8 mouse cellular contexts compared by ENCODE assay signal in the genomic region with DNA sequence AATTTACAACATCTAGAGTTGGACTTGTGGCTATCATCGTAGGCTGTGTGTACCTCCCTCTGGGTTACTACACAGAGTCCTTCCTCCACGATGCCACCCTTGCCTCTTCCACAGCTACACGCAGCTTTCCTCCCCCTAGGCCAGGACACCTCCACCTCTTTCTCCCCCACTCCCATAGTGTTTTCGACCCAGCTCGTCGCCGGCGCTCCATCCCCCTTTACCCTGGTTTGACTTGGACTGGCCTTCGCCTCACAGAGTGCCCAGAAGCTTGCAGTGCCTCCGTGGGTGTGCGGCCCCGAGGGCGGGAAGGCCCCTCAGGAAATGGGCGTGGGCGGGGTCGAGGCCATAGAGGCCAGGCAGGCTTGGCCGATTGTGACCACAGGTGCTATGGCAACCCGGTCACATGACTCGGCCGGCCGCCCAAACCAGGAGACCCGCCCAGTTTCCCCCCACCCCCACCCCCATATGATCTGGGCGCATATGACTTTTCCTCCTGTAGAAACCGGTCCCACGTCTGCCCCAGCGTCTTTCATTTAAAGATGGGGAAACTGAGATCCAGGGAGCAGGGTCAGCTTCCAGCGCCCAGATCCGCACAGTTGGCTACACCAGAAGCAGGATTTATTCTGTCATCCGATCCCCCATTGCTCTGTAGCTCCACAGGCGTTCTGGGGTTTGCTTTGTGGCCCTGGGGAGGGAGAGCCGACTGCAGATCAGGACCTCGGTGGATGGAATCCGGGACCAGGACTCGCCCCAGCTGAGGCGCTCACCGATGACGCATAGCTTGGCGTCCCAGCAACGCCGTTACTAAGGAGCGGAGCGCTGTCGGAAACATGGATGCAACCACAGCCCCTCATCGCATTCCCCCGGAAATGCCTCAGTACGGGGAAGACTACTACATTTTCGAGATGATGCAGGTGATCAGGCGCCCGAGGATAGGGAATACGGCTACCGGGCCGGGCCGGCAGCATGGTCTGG. TPM values are rescaled to one million over a fixed set of nuclear protein-coding genes. Genes with fewer than 3 reads are reported as not detected.
A peak's percentile ranks its signal among the peaks of the same experiment; 100 is the strongest.
DNase-seq lines count a peak whose midpoint lies in the region; ATAC-seq and TF ChIP-seq lines count a peak whose summit lies in the region.

A gene (minus strand): TSS at position 367 of the 975 bp plus-strand sequence.
A gene (plus strand): TSS at position 804 of the 975 bp plus-strand sequence.

- H3K4me2 ChIP-seq in intestine, embryonic 15.5 days (replicated peaks), result peak within 1 kb of the TSS; percentile 94

- intact Hi-C loops in left cerebral cortex, postnatal 25 days (cut with DNase I), result loop anchor here (5.0 kb wide), 1 partner anchor 143 kb away; a partner anchor contains a TSS

- ATAC-seq in intestine, embryonic 15.5 days, result peak; percentile 90
- no peak for ATAC-seq in megakaryocyte-erythroid progenitor cell, adult 5-6 weeks (replicated peaks; ENCODE audit: low FRiP score, low TSS enrichment, poor library complexity, severe bottlenecking)

- no peak within 1 kb of the TSS for H3K27ac ChIP-seq in cortical plate, adult 2 months (ENCODE audit: insufficient read depth, low read length)
- peak within 1 kb of the TSS; percentile 51; the same call in 1 of the 2 replicates for H3K27ac ChIP-seq in intestine, embryonic 15.5 days
- peak within 1 kb of the TSS; percentile 85 for H3K27ac ChIP-seq in midbrain, embryonic 10.5 days (replicated peaks)

- DNase-seq in adrenal gland, adult (ENCODE audit: inconsistent age in 2 of 2, low spot score in 1 of 2), result peak; percentile 79 to 92
- DNase-seq in gastrocnemius, postnatal 25 days, result peak; percentile 63
- DNase-seq in left cerebral cortex, postnatal 25 days (ENCODE audit: low spot score in 2 of 2), result peak; percentile 85
- DNase-seq in midbrain, embryonic 10.5 days (ENCODE audit: low spot score), result peak; percentile 86
- DNase-seq in right cerebral cortex, postnatal 36 days (ENCODE audit: low spot score in 2 of 2), result peak; percentile 78

- no peaks in the 10 kb centered on the region for H3K27me3 ChIP-seq in intestine, embryonic 15.5 days (replicated peaks)
- peaks cover 21% of the 10 kb centered on the region for H3K27me3 ChIP-seq in midbrain, embryonic 10.5 days (ENCODE audit: low read depth, poor library complexity, severe bottlenecking)

- no peaks in the 10 kb centered on the region for H3K4me1 ChIP-seq in cortical plate, adult 2 months (ENCODE audit: control insufficient read depth, insufficient read depth, low read length)
- H3K4me1 ChIP-seq in intestine, embryonic 15.5 days (replicated peaks), result peaks cover 3% of the 10 kb centered on the region
- H3K4me1 ChIP-seq in midbrain, embryonic 10.5 days, result peaks cover 45% of the 10 kb centered on the region

- H3K9ac ChIP-seq in intestine, embryonic 15.5 days, result peak within 1 kb of the TSS; percentile 54

- no peaks in the 10 kb centered on the region for H3K36me3 ChIP-seq in intestine, embryonic 15.5 days
- H3K36me3 ChIP-seq in midbrain, embryonic 10.5 days, result no peaks in the 10 kb centered on the region

- H3K9me3 ChIP-seq in intestine, embryonic 15.5 days, result no peaks in the 10 kb centered on the region
- no peaks in the 10 kb centered on the region for H3K9me3 ChIP-seq in midbrain, embryonic 10.5 days (replicated peaks)

- WGBS in intestine, embryonic 15.5 days, result 1% methylated on average over 53 of the region's 53 CpGs
- 2% methylated on average over 53 of the region's 53 CpGs for WGBS in midbrain, embryonic 10.5 days

- no peak for TF ChIP-seq CTCF in cortical plate, adult 2 months (IDR thresholded peaks at IDR 0.05; ENCODE audit: extremely low read depth, insufficient read depth, low read length)

- H3K4me3 ChIP-seq in cortical plate, adult 2 months (ENCODE audit: insufficient read depth, low read length), result peak within 1 kb of the TSS; percentile 65
- H3K4me3 ChIP-seq in intestine, embryonic 15.5 days (replicated peaks), result peak within 1 kb of the TSS; percentile 63
- H3K4me3 ChIP-seq in midbrain, embryonic 10.5 days, result peak within 1 kb of the TSS; percentile 79

- TF ChIP-seq POLR2A in cortical plate, adult 2 months (IDR thresholded peaks at IDR 0.05; ENCODE audit: extremely low read depth, insufficient read depth, low read length), result peak; percentile 80; the same call in 1 of the 2 replicates

RNA-seq across cellular contexts. Expression of the first gene that starts in this region (rescaled TPM):
- polyA plus RNA-seq in cortical plate, adult 2 months (2012; rRNA removed), result 0.29 and 0.38 TPM in 2 replicates
- total RNA-seq in gastrocnemius, postnatal 25 days (2021), result not detected
- polyA plus RNA-seq in intestine, embryonic 15.5 days (2015; fragmentation: Nextera tagmentation; extraction: Ambion mirVana), result 1.0 and 1.2 TPM in 2 replicates
- total RNA-seq in left cerebral cortex, postnatal 25 days (2021), result not detected
- 1.7 and 3.2 TPM in 2 replicates for polyA plus RNA-seq in midbrain, embryonic 10.5 days (2016; fragmentation: Nextera tagmentation; extraction: Ambion mirVana)
- total RNA-seq in megakaryocyte-erythroid progenitor cell, adult 5-6 weeks (2014; fragmentation: Nextera tagmentation), result 2.7 TPM in 1 of 2 replicates, not detected in the other
- total RNA-seq in megakaryocyte-erythroid progenitor cell, adult 5-6 weeks (2017), result not detected in 2 replicates

RNA-seq across cellular contexts. Expression of the second gene that starts in this region (rescaled TPM):
- 2.2 and 2.7 TPM in 2 replicates for polyA plus RNA-seq in cortical plate, adult 2 months (2012; rRNA removed)
- total RNA-seq in gastrocnemius, postnatal 25 days (2021), result under 1 TPM in 1 of 2 experiments, not detected in 1; 0.19 TPM
- polyA plus RNA-seq in intestine, embryonic 15.5 days (2015; fragmentation: Nextera tagmentation; extraction: Ambion mirVana), result 0.44 and 0.48 TPM in 2 replicates
- 1 to 10 TPM in 1 of 2 experiments, under 1 TPM in 1; 0.89 to 1.7 TPM for total RNA-seq in left cerebral cortex, postnatal 25 days (2021)
- polyA plus RNA-seq in midbrain, embryonic 10.5 days (2016; fragmentation: Nextera tagmentation; extraction: Ambion mirVana), result 0.61 and 0.72 TPM in 2 replicates
- 1.2 TPM in 1 of 2 replicates, not detected in the other for total RNA-seq in megakaryocyte-erythroid progenitor cell, adult 5-6 weeks (2014; fragmentation: Nextera tagmentation)
- not detected in 2 replicates for total RNA-seq in megakaryocyte-erythroid progenitor cell, adult 5-6 weeks (2017)

Comparison
In these comparisons a context has a peak if more than half of its experiments do, and no peak if none do; other contexts are left out.
1. Peak in DNase-seq in gastrocnemius, postnatal 25 days; RNA of the genes that start here not detected or under 1 TPM.